Mouse (Mus musculus) left cerebral cortex, adult 8-10 months (tissue): ENCODE data around the gene Nxn. TPM values are rescaled to one million over a fixed set of nuclear protein-coding genes. Genes with fewer than 3 reads are reported as not detected.

Source experiments
- DNase-seq, 2 experiments: peaks; one replicate each; pipeline ENCODE4 v3.0.0; 2022; ENCODE audit warnings: low spot score in 2 of 2
- total RNA-seq, 4 experiments: library from RNA; stranded (reverse); gene quantifications; 2 replicates each; pipeline ENCODE4 v1.2.4; 2022

The Nxn gene
- total RNA-seq, 4 experiments from 2014 or later = 9.5 to 12.5 (median 10.9) TPM

- peak in 1 of 2 experiments; percentile 5 for DNase-seq
These were observed 2.5 kb upstream of the Nxn start for GRCm38 (mm10) chr11:76401398-76401797.

DNA sequence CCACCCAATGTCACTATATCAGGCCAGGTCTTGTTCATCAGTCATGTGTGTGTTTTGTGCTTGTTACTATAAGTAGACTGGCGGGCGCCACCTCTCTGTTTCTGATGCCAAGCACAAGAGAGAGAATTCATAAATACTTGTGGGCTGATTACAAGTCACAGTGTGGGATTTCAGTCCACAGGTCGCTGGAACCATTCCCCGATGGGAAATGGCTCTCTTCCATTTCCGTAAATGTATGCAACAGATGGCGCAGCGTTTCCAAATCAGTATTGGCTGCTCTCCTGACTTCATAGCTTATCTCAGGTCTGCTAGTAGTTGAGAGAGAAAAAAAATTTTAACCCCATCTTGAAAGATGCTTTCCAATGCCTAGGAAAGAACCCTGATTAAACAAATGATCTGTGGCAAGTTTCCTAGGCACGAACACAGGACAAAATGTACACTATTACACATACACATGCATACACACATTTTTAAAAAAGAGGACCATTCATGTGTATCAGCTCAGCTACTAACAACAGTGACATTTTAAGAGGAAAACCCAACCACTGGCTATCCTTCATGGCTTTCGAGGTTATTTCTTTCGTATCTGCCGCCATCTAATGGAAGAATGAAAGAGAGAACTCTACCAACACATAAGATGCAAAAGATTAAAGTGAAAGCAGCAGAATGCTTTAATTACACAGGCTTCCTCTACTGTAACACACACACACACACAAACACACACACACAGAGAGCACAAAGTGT lies 819 bp upstream of the Nxn start:
- DNase-seq = no peak

GRCm38 (mm10) chr11:76398312-76398797 lies 585 bp downstream of the Nxn start:
- DNase-seq = no peak

DNA sequence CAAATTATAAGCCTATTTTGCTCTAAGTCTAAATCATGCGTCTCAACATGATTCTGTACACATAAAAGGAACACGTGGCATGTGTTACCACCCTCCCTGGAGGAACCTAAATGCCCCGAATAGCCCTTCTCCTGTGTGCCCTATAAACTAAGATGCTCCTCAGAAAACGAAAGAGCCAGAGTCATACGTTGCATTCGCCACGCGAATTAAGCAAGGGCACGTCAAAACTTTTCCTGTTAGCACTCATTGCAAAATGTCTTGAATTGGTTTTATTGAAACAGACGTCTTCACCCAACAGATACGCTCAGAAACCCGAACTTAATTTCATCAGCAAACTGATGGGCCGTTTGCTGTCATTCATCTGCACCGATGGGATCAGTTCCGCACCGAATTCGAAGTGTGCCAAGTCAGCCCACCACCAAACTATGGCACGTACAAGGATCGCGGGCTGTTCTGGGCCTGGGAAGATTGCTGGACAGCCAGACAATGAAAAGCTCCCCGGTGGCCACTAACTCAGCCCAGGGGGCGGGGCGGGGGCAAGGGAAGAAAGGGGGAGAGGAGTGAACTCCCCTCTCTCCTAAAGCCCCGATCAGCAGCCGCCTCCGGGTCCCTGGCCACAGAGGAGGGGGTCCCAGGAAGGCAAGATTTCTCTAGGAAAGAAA lies 1.2 kb downstream of the Nxn start:
- DNase-seq = no peak

DNA sequence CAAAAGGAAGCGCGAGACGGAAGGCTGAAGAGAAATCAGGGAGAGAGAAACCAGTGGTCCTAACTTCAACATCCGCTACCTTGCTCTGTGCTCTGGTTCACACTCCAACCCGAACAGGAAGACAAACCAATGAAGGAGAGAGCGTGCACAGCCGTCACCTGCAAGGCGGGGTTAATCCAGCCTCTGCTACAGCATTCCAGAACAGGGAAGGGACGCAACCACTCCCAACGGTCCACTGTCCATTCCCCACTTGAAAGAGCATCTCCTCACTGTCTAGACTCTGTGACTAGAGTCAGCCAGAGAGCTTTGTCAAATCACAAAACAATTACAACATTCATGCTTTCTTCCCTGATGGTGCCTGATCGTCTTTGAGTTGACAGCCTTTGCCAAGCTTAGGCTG lies 5.9 kb downstream of the Nxn start:
- DNase-seq = no peak

- DNase-seq = no peak
These were observed 6.4 kb downstream of the Nxn start for GRCm38 (mm10) chr11:76392532-76392931.

- no peak for DNase-seq
These were observed 10.2 kb downstream of the Nxn start for GRCm38 (mm10) chr11:76388711-76389110.

DNA sequence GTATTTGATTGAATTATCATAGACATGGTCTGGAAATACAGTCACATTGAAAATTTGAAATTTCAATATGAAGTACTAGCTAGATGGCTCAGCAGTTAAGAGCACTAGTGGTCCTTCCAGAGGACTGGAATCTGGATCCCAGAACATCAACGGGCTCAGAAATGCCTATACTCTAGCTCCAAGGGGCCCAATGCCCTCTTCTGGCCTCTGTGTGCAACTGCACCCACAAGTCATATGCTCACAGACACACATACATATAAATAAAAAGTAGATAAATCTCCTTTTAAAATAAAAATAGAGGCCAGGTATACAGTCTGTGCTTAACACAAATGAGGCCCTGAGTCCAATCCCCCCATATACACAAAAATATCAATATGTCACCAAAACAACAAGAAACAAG lies 11.8 kb downstream of the Nxn start:
- DNase-seq = no peak

- no peak for DNase-seq
These were observed 13.2 kb downstream of the Nxn start for GRCm38 (mm10) chr11:76385746-76386145.

- DNase-seq = no peak
These were observed 13.9 kb downstream of the Nxn start for GRCm38 (mm10) chr11:76385017-76385416.

- DNase-seq = no peak
These were observed 14.6 kb downstream of the Nxn start for GRCm38 (mm10) chr11:76384307-76384706.

DNA sequence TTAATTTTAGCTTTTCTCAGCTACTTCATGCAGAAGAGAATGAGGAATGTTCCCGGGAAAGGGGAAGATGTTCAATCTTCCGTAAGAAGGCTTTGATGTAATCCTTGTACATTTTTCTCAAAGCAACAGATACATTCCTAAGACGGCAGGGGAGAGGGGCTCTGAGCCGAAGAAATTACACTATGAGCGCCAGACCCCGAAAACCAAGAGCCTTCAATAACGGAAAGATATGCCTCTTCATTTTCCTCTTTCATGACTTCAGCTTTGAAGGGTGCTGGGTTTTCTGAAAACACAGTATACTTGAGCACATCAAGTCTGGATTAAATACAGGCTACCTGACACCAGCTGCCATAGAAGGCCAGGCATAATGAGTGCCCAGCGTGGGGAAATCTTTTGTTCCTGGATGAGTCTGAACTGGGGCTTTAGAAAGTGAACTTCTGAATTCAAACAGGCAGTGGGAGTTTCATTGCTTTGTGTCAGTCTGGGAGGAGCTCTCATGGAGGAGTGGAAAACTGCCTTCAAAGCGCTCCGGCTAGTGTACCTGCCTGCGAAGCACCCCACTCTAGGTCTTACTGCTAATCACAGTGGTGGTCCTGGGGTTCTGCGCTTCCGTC lies 16.1 kb downstream of the Nxn start:
- DNase-seq = no peak

- DNase-seq = no peak
These were observed 17.6 kb downstream of the Nxn start for GRCm38 (mm10) chr11:76381201-76381885.

GRCm38 (mm10) chr11:76379921-76380544 lies 18.9 kb downstream of the Nxn start:
- no peak for DNase-seq

DNA sequence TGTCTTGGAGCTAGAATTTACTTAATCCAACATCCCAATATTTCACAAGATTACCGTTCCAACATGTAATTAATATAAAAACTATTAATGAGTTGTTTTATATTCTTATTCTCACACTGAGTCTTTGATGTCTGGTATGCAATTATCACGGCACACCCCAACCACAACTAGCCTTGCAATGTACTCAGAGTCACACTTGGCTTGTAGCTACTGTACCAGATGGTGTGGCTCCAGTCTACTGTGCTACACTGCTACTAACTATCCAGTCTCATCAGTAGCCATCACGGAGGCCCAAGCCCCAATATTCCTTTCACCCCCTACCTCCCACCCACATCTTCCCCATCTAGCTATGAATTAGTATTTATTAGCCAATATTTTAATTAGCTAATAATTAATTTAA lies 22.5 kb downstream of the Nxn start:
- no peak for DNase-seq

DNA sequence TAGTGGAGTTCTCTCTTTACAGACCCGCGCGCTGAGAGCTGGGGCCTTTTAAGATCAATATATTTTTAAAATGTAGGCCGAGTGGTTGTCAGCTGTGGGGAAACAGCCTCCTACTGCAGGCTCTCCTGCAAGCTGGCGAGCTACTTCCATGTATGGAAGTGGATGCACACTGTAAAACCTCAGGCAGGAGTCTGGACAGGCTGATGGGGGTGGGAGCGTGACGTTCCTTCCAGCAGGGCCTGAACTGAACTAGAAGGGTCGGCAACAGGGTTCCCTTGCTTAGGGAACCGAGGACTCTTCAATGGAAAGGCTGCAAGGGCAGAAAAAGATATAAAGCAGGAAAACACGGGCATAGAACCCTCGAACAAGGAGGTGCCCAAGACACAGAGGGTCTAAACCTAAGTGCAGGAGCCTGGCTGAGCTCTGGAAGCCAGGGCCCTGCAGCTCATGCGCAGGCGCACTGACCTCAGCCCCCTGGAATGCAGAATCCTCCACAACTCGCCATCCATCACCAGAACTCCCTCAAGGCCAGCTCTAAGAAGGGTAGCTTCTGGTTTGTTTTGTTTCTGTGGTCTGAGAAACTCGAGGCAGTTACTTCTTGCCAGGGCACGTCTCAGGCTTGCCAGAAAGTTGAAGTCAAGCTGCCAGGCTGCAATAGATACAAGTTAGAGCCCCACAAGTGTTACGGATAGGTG lies 24.3 kb downstream of the Nxn start:
- peak in 1 of 2 experiments; percentile 20 for DNase-seq

- DNase-seq = no peak
These were observed 26.4 kb downstream of the Nxn start for GRCm38 (mm10) chr11:76372534-76372933.

DNA sequence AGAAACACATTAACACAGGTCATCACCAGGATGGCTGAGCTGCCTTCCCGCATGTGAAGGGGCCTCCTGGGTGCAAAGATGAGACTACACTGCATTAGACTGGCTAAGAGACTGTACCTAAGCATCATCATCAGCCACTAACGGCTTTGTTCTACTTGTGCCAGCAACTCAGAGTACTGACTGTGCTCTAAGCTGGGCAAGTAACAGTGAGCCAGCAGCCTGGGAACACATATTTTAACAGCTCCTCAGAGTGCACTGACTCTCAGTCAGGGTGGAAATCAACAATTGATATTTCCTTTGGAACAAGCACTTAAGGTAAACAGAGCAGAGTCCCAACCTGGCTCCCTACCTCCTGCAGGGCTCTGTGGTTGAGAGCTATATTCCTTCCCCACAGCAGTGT lies 26.8 kb downstream of the Nxn start:
- no peak for DNase-seq

- DNase-seq = no peak
These were observed 28.4 kb downstream of the Nxn start for GRCm38 (mm10) chr11:76370491-76370890.

GRCm38 (mm10) chr11:76366720-76367119 lies 32.2 kb downstream of the Nxn start:
- DNase-seq = no peak

GRCm38 (mm10) chr11:76364038-76364437 lies 34.9 kb downstream of the Nxn start:
- DNase-seq = no peak
